Mouse (Mus musculus) layer of hippocampus, adult 2 months (tissue): ENCODE data around the gene Gpr33. TPM values are rescaled to one million over a fixed set of nuclear protein-coding genes. Genes with fewer than 3 reads are reported as not detected.

Source experiments
- DNase-seq, 2 experiments: peaks; one replicate each; pipeline ENCODE4 v3.0.0; 2022; ENCODE audit warnings: low spot score in 2 of 2
- H3K27ac ChIP-seq: fragments of 200-600 bp; 2 replicates; pipeline ENCODE4 v1.8.1; 2022
- H3K4me3 ChIP-seq: fragments of 200-600 bp; 2 replicates; pipeline ENCODE4 v1.8.1; 2022; ENCODE audit warnings: mild to moderate bottlenecking
- CTCF ChIP-seq: fragments of 200-600 bp; conservative IDR thresholded peaks from 2 replicates; pipeline ENCODE4 v1.8.1; 2022; ENCODE audit warnings: antibody characterized with exemption, mild to moderate bottlenecking, moderate library complexity
- long read RNA-seq, 2 experiments: library from polyadenylated mRNA; stranded (forward); transcript quantifications; one replicate each; pipeline ENCODE4 v2.0.0; 2021; ENCODE audit warnings: borderline mapping rate in 2 of 2
- total RNA-seq, 2 experiments: library from RNA; stranded (reverse); gene quantifications; 2 replicates each; pipeline ENCODE4 v1.2.3; 2021

The Gpr33 gene
- not detected for total RNA-seq
- long read RNA-seq, experiment 1: 0 reads
- long read RNA-seq, experiment 2: 0 reads

DNA sequence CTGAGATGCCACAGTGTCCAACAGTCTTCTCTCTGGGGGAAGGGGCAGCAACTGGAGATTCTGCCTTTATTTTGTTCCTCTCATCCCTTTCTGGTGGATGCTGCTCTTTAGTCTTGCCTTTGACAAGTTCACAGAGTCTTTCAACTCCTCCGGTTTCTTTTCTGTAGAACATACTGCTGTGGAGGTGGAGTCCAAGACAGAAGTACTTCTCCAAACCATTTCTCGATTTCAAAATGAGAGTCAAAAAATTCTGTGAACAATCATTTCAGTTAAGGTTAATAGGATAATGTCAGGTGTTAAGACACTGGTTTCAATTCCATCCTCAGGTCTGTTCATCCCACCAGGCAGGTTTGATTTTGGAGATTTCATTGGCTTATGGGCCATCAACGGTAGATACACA is at the start of gene Gpr33:
Gpr33 (minus strand) TSS at position 101 of the 400 bp plus-strand sequence.
- H3K4me3 ChIP-seq: no peak within 1 kb of the TSS
- TF ChIP-seq CTCF: no peak
- DNase-seq: no peak
- H3K27ac ChIP-seq: no peak within 1 kb of the TSS

DNA sequence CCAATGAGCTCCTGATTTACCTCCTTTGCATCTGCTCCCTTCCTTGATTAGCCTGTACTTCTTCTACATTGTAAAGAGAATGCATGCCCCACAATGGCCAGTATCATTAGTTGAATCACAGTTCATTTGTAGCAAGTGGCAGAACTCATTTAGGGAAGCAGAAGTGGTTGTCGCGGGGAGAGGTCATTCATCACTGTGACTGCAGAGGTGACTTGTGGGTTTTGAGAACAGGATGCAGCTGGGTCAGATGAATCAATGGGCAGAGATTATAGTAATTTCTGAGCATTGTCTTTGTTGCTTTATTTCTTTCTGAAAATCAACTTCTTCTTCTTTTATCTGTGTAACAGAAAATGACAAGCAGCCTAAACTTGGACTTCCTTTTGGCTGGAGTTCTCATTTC is 21.5 kb upstream of the Gpr33 start:
- DNase-seq: no peak
- Histone ChIP-seq H3K4me3 (no peak overlapping the region), H3K27ac (no peak overlapping the region)
- no peak for TF ChIP-seq CTCF

DNA sequence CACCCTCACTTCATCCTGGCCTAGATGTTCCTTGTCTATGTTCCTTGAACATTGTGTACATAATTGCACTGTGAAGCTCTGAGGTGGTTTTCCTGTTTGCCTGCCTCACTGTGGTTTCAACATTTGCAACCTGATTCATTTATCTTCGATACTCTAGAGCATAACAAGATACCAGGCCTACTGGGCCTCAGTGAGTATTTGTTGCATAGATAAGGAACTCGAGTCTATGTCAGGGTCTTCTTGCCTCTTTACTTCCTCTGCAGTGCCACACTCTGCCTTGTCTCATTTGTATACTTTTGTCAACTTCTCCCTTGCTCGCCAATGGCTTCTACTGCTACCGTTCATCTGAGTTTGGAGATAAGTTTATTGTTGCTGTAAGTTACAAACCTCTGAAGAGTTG is 18.5 kb upstream of the Gpr33 start:
- H3K27ac ChIP-seq: no peak overlapping the region

DNA sequence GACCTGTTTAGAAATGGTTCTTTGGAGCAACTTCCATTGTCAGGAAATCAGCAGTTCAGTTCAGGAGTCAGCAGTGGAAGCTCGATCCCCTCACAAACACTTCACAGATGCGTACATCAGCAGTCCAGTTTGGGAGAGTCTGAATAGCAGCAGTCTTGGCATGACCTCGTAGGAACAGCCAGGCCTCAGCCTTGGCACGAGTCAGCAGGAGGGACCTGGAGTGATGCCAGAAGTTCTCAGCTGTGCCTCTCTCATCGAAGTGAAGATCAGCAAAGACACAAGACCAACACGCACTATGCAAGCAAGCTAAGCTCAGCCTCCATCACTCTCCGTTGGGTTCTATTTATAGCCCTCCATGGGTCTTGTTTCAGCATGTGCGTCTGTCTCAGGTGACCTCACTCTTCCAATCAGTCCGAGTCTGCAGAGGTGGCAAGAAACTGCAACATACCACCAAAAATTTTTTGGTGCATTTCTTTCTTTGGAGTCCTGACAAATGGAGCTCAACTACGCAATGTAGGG is 15.0 kb upstream of the Gpr33 start:
- H3K27ac ChIP-seq: no peak overlapping the region
- peak in 1 of 2 experiments; percentile 2 for DNase-seq
- TF ChIP-seq CTCF: no peak
- H3K4me3 ChIP-seq: no peak overlapping the region

More for the DNA sequence above, 18.5 kb upstream of the Gpr33 start:
- no peak for TF ChIP-seq CTCF
- H3K4me3 ChIP-seq: no peak overlapping the region
- no peak for DNase-seq

DNA sequence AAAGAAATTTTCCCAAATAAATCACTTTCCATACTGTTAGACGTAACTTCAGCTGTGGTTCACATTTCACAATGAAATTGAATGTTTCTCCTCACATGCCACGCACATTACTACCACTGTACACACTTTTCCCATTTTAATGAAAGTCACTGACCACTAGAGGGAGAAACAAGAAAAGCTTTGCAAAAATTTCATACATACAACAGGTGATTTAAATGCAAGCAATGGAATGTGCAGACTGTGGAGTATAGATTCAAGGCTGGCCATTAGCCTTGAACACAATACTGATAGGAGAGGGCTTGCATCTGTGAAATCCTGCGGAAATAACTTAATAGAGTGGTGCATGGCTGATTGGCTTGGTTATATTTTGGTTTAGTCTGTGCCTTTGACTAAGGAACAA is 10.5 kb upstream of the Gpr33 start:
- peak; percentile 91 for TF ChIP-seq CTCF
- DNase-seq: peak in 1 of 2 experiments; percentile 13
- H3K4me3 ChIP-seq: no peak overlapping the region
- no peak overlapping the region for H3K27ac ChIP-seq

DNA sequence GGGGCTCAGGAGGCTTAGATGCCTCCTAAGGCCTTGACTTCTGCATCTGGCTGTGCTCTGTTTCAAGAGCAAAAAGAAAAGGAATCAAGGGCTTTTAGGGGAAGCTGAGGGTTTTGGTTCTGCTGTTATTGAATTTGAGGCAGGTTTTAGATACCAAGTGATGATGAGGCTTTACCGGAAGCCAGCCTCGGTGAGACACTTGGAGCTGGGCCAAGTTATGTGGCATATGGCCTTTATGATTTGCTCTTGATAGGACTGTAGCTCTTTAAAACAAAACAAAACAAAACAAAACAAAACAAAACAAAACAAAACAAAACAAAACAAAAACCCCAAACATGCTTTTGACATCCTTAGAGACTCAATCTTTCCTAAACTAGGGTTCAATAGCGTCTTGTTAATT is 7.1 kb upstream of the Gpr33 start:
- TF ChIP-seq CTCF: no peak
- no peak overlapping the region for H3K27ac ChIP-seq

DNA sequence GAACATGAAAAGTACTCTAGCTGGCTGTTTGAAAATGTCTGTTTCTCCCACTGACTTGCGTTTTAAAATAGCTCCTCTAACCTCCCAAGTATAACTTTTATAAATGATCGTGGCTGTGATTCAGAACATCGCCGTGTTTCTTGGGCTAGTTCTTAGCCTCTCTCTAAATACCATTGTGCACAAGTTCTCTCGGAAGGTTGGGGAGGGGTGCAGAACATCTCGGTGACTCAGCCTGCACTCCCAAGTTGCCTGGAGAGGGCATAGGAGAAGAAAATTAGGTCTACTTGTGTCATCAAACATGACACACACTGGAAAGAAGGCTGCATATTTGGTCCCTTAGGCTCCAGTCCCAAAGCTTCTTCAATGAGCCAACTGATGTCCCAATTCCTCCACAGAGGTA is 4.4 kb upstream of the Gpr33 start:
- DNase-seq: no peak
- no peak for TF ChIP-seq CTCF
- Histone ChIP-seq H3K27ac (no peak overlapping the region), H3K4me3 (no peak overlapping the region)

More for the DNA sequence above, 7.1 kb upstream of the Gpr33 start:
- H3K4me3 ChIP-seq: no peak overlapping the region
- DNase-seq: no peak

DNA sequence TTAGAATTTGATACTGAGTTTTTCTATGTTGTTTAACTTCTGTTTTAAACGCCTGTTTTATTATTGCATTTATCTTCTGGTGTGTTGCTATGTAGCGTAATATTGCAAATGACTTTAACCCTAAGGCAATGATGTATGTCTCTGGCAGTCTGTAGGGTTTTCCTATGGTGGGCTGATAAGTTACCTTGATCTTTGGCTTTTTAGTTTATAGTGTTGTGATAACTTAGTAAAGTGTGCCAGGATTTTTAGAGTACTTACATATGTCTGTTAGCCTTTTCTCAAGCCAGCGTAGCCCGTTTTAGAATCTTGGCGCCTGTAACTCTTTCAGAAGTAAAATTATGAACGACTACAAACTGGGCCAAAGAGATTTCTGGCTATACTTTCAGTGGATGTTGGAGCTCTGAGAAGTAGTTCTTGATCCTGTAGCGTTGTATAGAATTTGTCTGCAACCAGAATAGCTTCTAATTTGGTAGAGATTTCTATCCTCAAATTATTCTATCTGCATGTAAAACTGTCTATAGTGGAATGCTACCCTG is 13.3 kb downstream of the Gpr33 start:
- TF ChIP-seq CTCF: no peak
- H3K4me3 ChIP-seq: no peak overlapping the region
- DNase-seq: no peak
- H3K27ac ChIP-seq: no peak overlapping the region

DNA sequence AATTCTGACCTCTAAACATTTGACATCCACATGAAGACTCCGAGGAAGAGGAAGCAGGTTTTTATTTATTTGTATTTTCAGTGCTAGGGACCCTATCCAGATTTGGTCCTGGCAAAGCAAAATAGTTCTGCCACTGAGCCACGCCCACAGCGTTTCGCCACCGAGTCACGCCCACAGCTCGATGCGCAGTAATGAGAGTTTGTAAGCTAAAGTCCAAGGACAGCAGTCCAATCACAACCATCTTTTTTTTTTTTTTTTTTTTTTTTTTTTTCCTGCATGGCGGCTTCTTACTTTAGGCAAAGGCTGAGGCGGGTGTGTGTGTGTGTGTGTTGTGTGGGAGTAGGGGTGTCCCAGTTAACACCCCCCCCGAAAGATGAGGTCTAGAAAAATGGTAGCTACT is 13.8 kb downstream of the Gpr33 start:
- H3K27ac ChIP-seq: no peak overlapping the region
- TF ChIP-seq CTCF: no peak
- H3K4me3 ChIP-seq: no peak overlapping the region
- no peak for DNase-seq

DNA sequence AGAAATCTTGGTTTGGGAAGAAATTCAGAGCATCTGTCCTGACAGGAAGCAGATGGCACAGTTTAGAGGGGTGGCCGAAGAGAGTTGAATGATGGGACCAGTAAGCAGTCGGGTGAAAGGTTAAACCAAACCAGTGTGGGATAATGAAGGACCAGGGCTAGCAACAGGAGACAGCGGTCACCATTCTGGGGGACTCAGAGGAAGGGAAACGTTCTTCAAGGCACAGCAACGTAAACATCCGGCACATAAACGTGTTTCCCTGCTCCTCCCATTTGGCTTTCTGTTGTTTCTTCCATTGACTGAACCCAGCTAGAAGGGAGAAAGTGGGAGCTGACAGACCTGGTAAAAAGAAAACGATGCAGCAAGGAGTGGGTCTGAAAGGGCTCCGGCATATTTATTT is 14.6 kb downstream of the Gpr33 start:
- Histone ChIP-seq H3K4me3 (no peak overlapping the region), H3K27ac (no peak overlapping the region)
- no peak for DNase-seq
- no peak for TF ChIP-seq CTCF

DNA sequence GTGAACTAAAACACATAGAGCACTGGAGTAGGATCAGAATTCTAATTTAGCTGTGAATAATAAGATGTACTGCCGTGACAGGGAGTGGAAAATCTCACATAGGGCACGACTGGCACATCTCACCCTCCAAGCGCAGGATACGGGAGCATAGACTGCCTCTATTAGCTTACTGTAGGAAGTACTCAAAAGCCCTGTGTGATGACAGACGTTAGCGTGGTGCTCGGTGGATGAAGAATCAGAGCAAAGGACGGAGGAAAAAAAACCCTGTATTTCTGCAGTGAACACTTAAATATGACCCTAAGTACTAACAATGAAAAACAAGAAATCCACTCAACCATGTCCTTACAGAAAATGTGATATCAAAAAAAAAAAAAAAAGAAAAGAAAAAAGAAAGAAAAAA is 15.7 kb downstream of the Gpr33 start:
- H3K4me3 ChIP-seq: no peak overlapping the region
- TF ChIP-seq CTCF: no peak
- no peak for DNase-seq
- H3K27ac ChIP-seq: no peak overlapping the region

DNA sequence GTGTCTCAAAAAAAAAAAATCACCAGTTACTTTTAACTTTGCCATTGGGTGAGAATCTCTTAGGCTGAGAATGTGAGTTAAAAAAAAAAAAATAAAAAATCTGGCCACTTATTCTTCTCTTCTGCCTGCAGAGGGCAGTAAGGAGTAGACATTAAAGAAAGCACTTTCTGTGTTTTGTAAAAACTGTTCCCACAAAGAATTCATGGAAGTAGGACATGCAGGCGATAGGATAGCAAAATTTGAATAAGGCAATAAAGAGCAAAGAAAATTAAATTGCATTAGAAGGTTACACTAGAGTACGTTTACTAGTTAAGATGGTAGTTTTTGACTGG is 17.3 kb downstream of the Gpr33 start:
- TF ChIP-seq CTCF: peak; percentile 87
- peak overlapping the region; percentile 48 for H3K4me3 ChIP-seq
- peak; percentile 41 to 48 for DNase-seq
- H3K27ac ChIP-seq: peak overlapping the region; percentile 23; the same call in 1 of the 2 replicates

DNA sequence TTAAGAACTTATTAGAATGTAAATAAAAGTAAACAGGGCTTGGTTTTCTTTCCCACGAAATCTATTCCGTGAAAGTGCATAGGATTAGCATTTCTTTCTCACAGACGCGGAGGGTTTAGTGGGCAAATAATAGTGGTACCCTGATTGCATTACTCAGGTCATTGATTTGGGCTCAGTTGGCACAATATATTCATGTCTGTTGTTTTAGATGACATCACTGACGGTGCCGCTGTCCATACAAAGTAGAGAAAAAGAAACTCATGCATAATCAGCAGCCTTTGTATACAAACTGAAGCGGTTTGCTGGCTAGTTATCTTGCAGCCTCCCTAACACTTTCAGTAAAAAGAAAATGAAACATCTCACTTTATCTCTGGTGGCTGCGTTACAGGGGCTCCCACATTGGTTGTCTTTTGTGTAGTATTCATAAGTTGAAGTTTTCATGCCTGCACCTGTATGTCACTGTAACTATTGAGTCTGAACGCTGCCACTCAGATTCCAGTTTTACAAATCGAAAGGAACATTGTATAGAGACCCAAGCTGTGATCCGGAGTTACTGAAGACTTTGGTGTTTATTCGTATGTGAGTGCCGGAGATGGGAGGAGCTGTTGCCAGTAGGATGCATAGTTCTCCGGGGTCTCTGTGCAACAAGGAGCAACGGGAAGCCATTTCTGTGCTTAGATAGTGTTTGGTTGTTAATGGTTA is 17.8 kb downstream of the Gpr33 start:
- DNase-seq: no peak
- TF ChIP-seq CTCF: no peak
- H3K27ac ChIP-seq: peak overlapping the region; percentile 23; the same call in 1 of the 2 replicates
- peak overlapping the region; percentile 48 for H3K4me3 ChIP-seq

DNA sequence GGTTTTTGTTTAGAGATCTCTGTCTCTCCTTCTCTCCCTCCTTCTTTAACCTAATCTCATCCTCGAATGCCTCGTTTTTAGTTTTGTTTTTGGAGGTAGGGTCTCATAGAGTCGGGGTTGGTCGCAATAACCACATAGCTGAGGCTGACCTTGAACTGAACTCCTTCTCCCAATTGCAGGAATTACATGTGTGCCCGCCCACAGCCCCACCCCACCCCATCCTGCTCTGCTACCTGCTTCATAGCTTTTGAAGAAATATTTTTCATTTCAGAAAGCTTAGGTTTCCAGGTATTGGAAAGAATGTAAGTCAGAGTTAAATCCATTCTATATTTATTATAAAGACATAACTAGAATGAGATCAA is 21.2 kb downstream of the Gpr33 start:
- Histone ChIP-seq H3K4me3 (peak overlapping the region; percentile 64), H3K27ac (peak overlapping the region; percentile 89)
- no peak for DNase-seq
- TF ChIP-seq CTCF: no peak
